Mouse (Mus musculus): ENCODE measurements around the gene Med17.

GRCm38 (mm10) chr9:15241596-15241939 is 38.2 kb downstream of the Med17 start:
- TF ChIP-seq POLR2A (IDR thresholded peaks at IDR 0.05; ENCODE audit: extremely low read depth, insufficient read depth, low read length): no peak
- peak; percentile 54 for TF ChIP-seq CTCF (IDR thresholded peaks at IDR 0.05; ENCODE audit: extremely low read depth, insufficient read depth, low read length)
